Mouse (Mus musculus): ENCODE results near the gene 5730409E04Rik. TPM values are rescaled to one million over a fixed set of nuclear protein-coding genes. Genes with fewer than 3 reads are reported as not detected.

The 5730409E04Rik gene
- polyA plus RNA-seq, 2 experiments, result 0.27 to 0.38 TPM

GRCm38 (mm10) chr4:126632668-126633067, 23.1 kb downstream of the 5730409E04Rik start:
- WGBS (ENCODE audit: insufficient replicate concordance), result 47% methylated on average over 3 of the region's 3 CpGs
- no peak overlapping the region for H3K4me3 ChIP-seq (ENCODE audit: insufficient read depth in 1 of 2, low read depth in 2 of 2, low read length in 2 of 2)
- no peak for ATAC-seq (ENCODE audit: insufficient read depth)
- H3K4me2 ChIP-seq (ENCODE audit: low read depth), result no peak overlapping the region
- TF ChIP-seq CTCF (IDR thresholded peaks at IDR 0.05; ENCODE audit: low read depth) (no peak), EP300 (IDR thresholded peaks at IDR 0.05; ENCODE audit: low read depth) (no peak)
- no peaks in the 10 kb centered on the region for H3K27me3 ChIP-seq (ENCODE audit: control insufficient read depth, insufficient read depth, low read length)
- no peaks in the 10 kb centered on the region for H3K36me3 ChIP-seq (replicated peaks; ENCODE audit: control insufficient read depth, insufficient read depth, low read depth)
- no peak overlapping the region for H3K27ac ChIP-seq
- H3K9me3 ChIP-seq (ENCODE audit: control insufficient read depth, low read length), result no peaks in the 10 kb centered on the region
- no peak overlapping the region for H3K9ac ChIP-seq (replicated peaks)
- DNase-seq (ENCODE audit: low read depth in 3 of 3, low spot score in 3 of 3), result no peak
- no peaks in the 10 kb centered on the region for H3K4me1 ChIP-seq (replicated peaks; ENCODE audit: control insufficient read depth in 2 of 2, insufficient read depth in 2 of 2, low read length in 1 of 2)

- H3K4me1 ChIP-seq (replicated peaks; ENCODE audit: control insufficient read depth in 2 of 2, insufficient read depth in 2 of 2, low read length in 1 of 2), result no peaks in the 10 kb centered on the region
- DNase-seq (ENCODE audit: low read depth in 3 of 3, low spot score in 3 of 3), result no peak
- TF ChIP-seq CTCF (IDR thresholded peaks at IDR 0.05; ENCODE audit: low read depth) (no peak), EP300 (IDR thresholded peaks at IDR 0.05; ENCODE audit: low read depth) (no peak)
- 32% methylated on average over 11 of the region's 11 CpGs for WGBS (ENCODE audit: insufficient replicate concordance)
- H3K36me3 ChIP-seq (replicated peaks; ENCODE audit: control insufficient read depth, insufficient read depth, low read depth), result no peaks in the 10 kb centered on the region
- no peak for ATAC-seq (ENCODE audit: insufficient read depth)
- H3K4me2 ChIP-seq (ENCODE audit: low read depth), result no peak overlapping the region
- no peak overlapping the region for H3K4me3 ChIP-seq (ENCODE audit: insufficient read depth in 1 of 2, low read depth in 2 of 2, low read length in 2 of 2)
- H3K9ac ChIP-seq (replicated peaks), result no peak overlapping the region
- no peak overlapping the region for H3K27ac ChIP-seq
- no peaks in the 10 kb centered on the region for H3K9me3 ChIP-seq (ENCODE audit: control insufficient read depth, low read length)
- H3K27me3 ChIP-seq (ENCODE audit: control insufficient read depth, insufficient read depth, low read length), result peaks cover 3% of the 10 kb centered on the region
These were observed 26.7 kb downstream of the 5730409E04Rik start for GRCm38 (mm10) chr4:126636330-126636729.

GRCm38 (mm10) chr4:126637446-126637845, 27.8 kb downstream of the 5730409E04Rik start:
- no peak for ATAC-seq (ENCODE audit: insufficient read depth)
- Histone ChIP-seq H3K27ac (no peak overlapping the region), H3K36me3 (replicated peaks; ENCODE audit: control insufficient read depth, insufficient read depth, low read depth) (no peaks in the 10 kb centered on the region), H3K9ac (replicated peaks) (no peak overlapping the region), H3K4me1 (replicated peaks; ENCODE audit: control insufficient read depth in 2 of 2, insufficient read depth in 2 of 2, low read length in 1 of 2) (no peaks in the 10 kb centered on the region), H3K4me3 (ENCODE audit: insufficient read depth in 1 of 2, low read depth in 2 of 2, low read length in 2 of 2) (no peak overlapping the region), H3K27me3 (ENCODE audit: control insufficient read depth, insufficient read depth, low read length) (peaks cover 3% of the 10 kb centered on the region), H3K9me3 (ENCODE audit: control insufficient read depth, low read length) (no peaks in the 10 kb centered on the region), H3K4me2 (ENCODE audit: low read depth) (no peak overlapping the region)
- no peak for DNase-seq (ENCODE audit: low read depth in 3 of 3, low spot score in 3 of 3)
- TF ChIP-seq CTCF (IDR thresholded peaks at IDR 0.05; ENCODE audit: low read depth) (no peak), EP300 (IDR thresholded peaks at IDR 0.05; ENCODE audit: low read depth) (no peak)
- WGBS (ENCODE audit: insufficient replicate concordance), result 50% methylated on average over 4 of the region's 4 CpGs

GRCm38 (mm10) chr4:126639339-126639738, 29.7 kb downstream of the 5730409E04Rik start:
- DNase-seq (ENCODE audit: low read depth in 3 of 3, low spot score in 3 of 3), result no peak
- Histone ChIP-seq H3K9ac (replicated peaks) (no peak overlapping the region), H3K27ac (no peak overlapping the region), H3K36me3 (replicated peaks; ENCODE audit: control insufficient read depth, insufficient read depth, low read depth) (no peaks in the 10 kb centered on the region), H3K4me2 (ENCODE audit: low read depth) (no peak overlapping the region), H3K27me3 (ENCODE audit: control insufficient read depth, insufficient read depth, low read length) (peaks cover 3% of the 10 kb centered on the region), H3K9me3 (ENCODE audit: control insufficient read depth, low read length) (no peaks in the 10 kb centered on the region), H3K4me3 (ENCODE audit: insufficient read depth in 1 of 2, low read depth in 2 of 2, low read length in 2 of 2) (no peak overlapping the region), H3K4me1 (replicated peaks; ENCODE audit: control insufficient read depth in 2 of 2, insufficient read depth in 2 of 2, low read length in 1 of 2) (no peaks in the 10 kb centered on the region)
- no peak for ATAC-seq (ENCODE audit: insufficient read depth)
- 52% methylated on average over 7 of the region's 7 CpGs for WGBS (ENCODE audit: insufficient replicate concordance)
- TF ChIP-seq EP300 (IDR thresholded peaks at IDR 0.05; ENCODE audit: low read depth) (no peak), CTCF (IDR thresholded peaks at IDR 0.05; ENCODE audit: low read depth) (no peak)

GRCm38 (mm10) chr4:126641901-126642300, 32.3 kb downstream of the 5730409E04Rik start:
- 32% methylated on average over 9 of the region's 9 CpGs for WGBS (ENCODE audit: insufficient replicate concordance)
- no peaks in the 10 kb centered on the region for H3K36me3 ChIP-seq (replicated peaks; ENCODE audit: control insufficient read depth, insufficient read depth, low read depth)
- ATAC-seq (ENCODE audit: insufficient read depth), result no peak

More at GRCm38 (mm10) chr4:126641901-126642300, 32.3 kb downstream of the 5730409E04Rik start:
- no peaks in the 10 kb centered on the region for H3K9me3 ChIP-seq (ENCODE audit: control insufficient read depth, low read length)
- H3K9ac ChIP-seq (replicated peaks), result no peak overlapping the region
- H3K4me2 ChIP-seq (ENCODE audit: low read depth), result no peak overlapping the region
- no peak overlapping the region for H3K27ac ChIP-seq
- H3K4me1 ChIP-seq (replicated peaks; ENCODE audit: control insufficient read depth in 2 of 2, insufficient read depth in 2 of 2, low read length in 1 of 2), result no peaks in the 10 kb centered on the region
- DNase-seq (ENCODE audit: low read depth in 3 of 3, low spot score in 3 of 3), result no peak
- TF ChIP-seq EP300 (IDR thresholded peaks at IDR 0.05; ENCODE audit: low read depth) (no peak), CTCF (IDR thresholded peaks at IDR 0.05; ENCODE audit: low read depth) (no peak)
- no peak overlapping the region for H3K4me3 ChIP-seq (ENCODE audit: insufficient read depth in 1 of 2, low read depth in 2 of 2, low read length in 2 of 2)
- peaks cover 3% of the 10 kb centered on the region for H3K27me3 ChIP-seq (ENCODE audit: control insufficient read depth, insufficient read depth, low read length)

Data from liver, embryonic 14.5 days (tissue).